Mouse (Mus musculus) adrenal gland, postnatal 36 days (tissue): ENCODE data around the gene Olfr1564. TPM values are rescaled to one million over a fixed set of nuclear protein-coding genes. Genes with fewer than 3 reads are reported as not detected.
"Not testable (repeated sequence)": the region's sequence is repeated elsewhere in the genome, so short reads cannot be mapped to it uniquely, and the experiment has no call there.

Experiments used
- DNase-seq, 2 experiments: peaks; one replicate each; pipeline ENCODE4 v3.0.0; 2021; ENCODE audit warnings: mixed read lengths in 1 of 2
- long read RNA-seq, 2 experiments: library from polyadenylated mRNA; stranded (forward); transcript quantifications; one replicate each; pipeline ENCODE4 v2.0.0; 2021; ENCODE audit warnings: borderline sequencing depth in 2 of 2
- total RNA-seq, 2 experiments: library from RNA; stranded (reverse); gene quantifications; 2 replicates each; pipeline ENCODE4 v1.2.3; 2021

Gene Olfr1564
- not detected for total RNA-seq
- long read RNA-seq, experiment 1: 0 reads
- long read RNA-seq, experiment 2: 0 reads

GRCm38 (mm10) chr17:33221590-33221989 lies at the start of gene Olfr1564:
Gene Olfr1564, minus strand, starts transcription at chr17:33221690.
- no peak for DNase-seq

GRCm38 (mm10) chr17:33268907-33269306 lies 47.4 kb upstream of the Olfr1564 start:
- DNase-seq: no peak

- no peak for DNase-seq
Observed at GRCm38 (mm10) chr17:33264376-33264775, 42.9 kb upstream of the Olfr1564 start, which contains the start of gene Olfr63. Gene Olfr63, plus strand, starts transcription at chr17:33264676.

GRCm38 (mm10) chr17:33255319-33255657 lies 33.8 kb upstream of the Olfr1564 start:
- not testable (repeated sequence) for DNase-seq

- DNase-seq: not testable (repeated sequence)
Observed at GRCm38 (mm10) chr17:33254530-33255318, 33.2 kb upstream of the Olfr1564 start, which contains the start of gene Zfp955a. Gene Zfp955a, minus strand, starts transcription at chr17:33255145.

GRCm38 (mm10) chr17:33236646-33237045 lies 15.2 kb upstream of the Olfr1564 start:
- DNase-seq: not testable (repeated sequence)

GRCm38 (mm10) chr17:33191002-33191401 lies 30.5 kb downstream of the Olfr1564 start, which contains the start of gene Olfr239:
Gene Olfr239, plus strand, starts transcription at chr17:33191302.
- DNase-seq: not testable (repeated sequence)

- not testable (repeated sequence) for DNase-seq
Observed at GRCm38 (mm10) chr17:33168147-33168546, 53.3 kb downstream of the Olfr1564 start, which contains the start of gene Olfr55. Gene Olfr55, plus strand, starts transcription at chr17:33168447.

Other genes with a start within 250 kb of the Olfr1564 start
- gene Zfp952, start 228.6 kb downstream of the Olfr1564 start, total RNA-seq: 10 to 100 TPM in 1 of 2 experiments, 1 to 10 TPM in 1; 9.6 to 10.7 TPM
- gene Zfp763, start 188.3 kb downstream of the Olfr1564 start, total RNA-seq: 1 to 10 TPM; 5.8 to 5.9 TPM
- gene 4921501E09Rik, start 153.6 kb downstream of the Olfr1564 start, total RNA-seq: not detected
- 1 to 10 TPM; 7.4 to 8.9 TPM for gene Zfp563, start 132.4 kb downstream of the Olfr1564 start, total RNA-seq
- gene Morc2b, start 82.0 kb downstream of the Olfr1564 start, total RNA-seq: not detected
- not detected for gene Olfr55, start 53.2 kb downstream of the Olfr1564 start, total RNA-seq
- not detected for gene Olfr239, start 30.4 kb downstream of the Olfr1564 start, total RNA-seq
- 1 to 10 TPM; 5.7 to 8.6 TPM for gene Zfp955a, start 33.5 kb upstream of the Olfr1564 start, total RNA-seq
- under 1 TPM in 1 of 2 experiments, not detected in 1; 0.03 TPM for gene Olfr63, start 43.0 kb upstream of the Olfr1564 start, total RNA-seq
- gene Zfp955b, start 67.9 kb upstream of the Olfr1564 start, total RNA-seq: 10 to 100 TPM in 1 of 2 experiments, 1 to 10 TPM in 1; 8.0 to 10.2 TPM
- 1 to 10 TPM; 7.0 to 8.9 TPM for gene Zfp81, start 137.2 kb upstream of the Olfr1564 start, total RNA-seq
- 1 to 10 TPM; 6.0 to 8.8 TPM for gene Zfp101, start 173.0 kb upstream of the Olfr1564 start, total RNA-seq
- under 1 TPM in 1 of 2 experiments, not detected in 1; 0.20 TPM for gene Actl9, start 211.2 kb upstream of the Olfr1564 start, total RNA-seq